Mouse (Mus musculus): ENCODE data around the gene Gatad2a. TPM values are rescaled to one million over a fixed set of nuclear protein-coding genes. Genes with fewer than 3 reads are reported as not detected.
A peak's percentile ranks its signal among the peaks of the same experiment; 100 is the strongest.

Gatad2a gene
- polyA plus RNA-seq, 1 experiment from 2014 or later: 36.3 TPM

- ATAC-seq (ENCODE audit: insufficient number of reproducible peaks, low FRiP score, low TSS enrichment, low read depth): no peak
- Histone ChIP-seq H3K9ac (no peak overlapping the region), H3K9me3 (no peaks in the 10 kb centered on the region), H3K4me1 (no peaks in the 10 kb centered on the region), H3K4me2 (no peak overlapping the region), H3K27ac (no peak overlapping the region), H3K27me3 (no peaks in the 10 kb centered on the region), H3K36me3 (no peaks in the 10 kb centered on the region; the same call in 1 of the 2 replicates), H3K4me3 (no peak overlapping the region)
These were observed 8.4 kb downstream of the Gatad2a start for GRCm38 (mm10) chr8:69987744-69988143.

- Histone ChIP-seq H3K27ac (peak overlapping the region; percentile 61), H3K27me3 (no peaks in the 10 kb centered on the region), H3K9ac (no peak overlapping the region), H3K4me3 (no peak overlapping the region), H3K4me2 (no peak overlapping the region), H3K9me3 (no peaks in the 10 kb centered on the region), H3K36me3 (no peaks in the 10 kb centered on the region), H3K4me1 (no peaks in the 10 kb centered on the region)
- WGBS: 79% methylated on average over 2 of the region's 2 CpGs
- no peak for ATAC-seq (ENCODE audit: insufficient number of reproducible peaks, low FRiP score, low TSS enrichment, low read depth)
These were observed 11.2 kb downstream of the Gatad2a start for GRCm38 (mm10) chr8:69984876-69985553.

GRCm38 (mm10) chr8:69978456-69978855 is 17.7 kb downstream of the Gatad2a start:
- ATAC-seq (ENCODE audit: insufficient number of reproducible peaks, low FRiP score, low TSS enrichment, low read depth): no peak
- Histone ChIP-seq H3K36me3 (no peaks in the 10 kb centered on the region), H3K27ac (no peak overlapping the region), H3K27me3 (no peaks in the 10 kb centered on the region), H3K9ac (no peak overlapping the region), H3K4me3 (no peak overlapping the region), H3K4me1 (no peaks in the 10 kb centered on the region), H3K9me3 (no peaks in the 10 kb centered on the region), H3K4me2 (no peak overlapping the region)
- 93% methylated on average over 4 of the region's 4 CpGs for WGBS

- H3K4me2 ChIP-seq: peak overlapping the region; percentile 77
- H3K27me3 ChIP-seq: no peaks in the 10 kb centered on the region
- no peaks in the 10 kb centered on the region for H3K9me3 ChIP-seq
- H3K4me3 ChIP-seq: peak overlapping the region; percentile 99
- no peaks in the 10 kb centered on the region for H3K36me3 ChIP-seq
- 33% methylated on average over 5 of the region's 5 CpGs for WGBS
- peaks cover 25% of the 10 kb centered on the region for H3K4me1 ChIP-seq
- 0 out of 2 replicates have a peak overlapping the region, but pooled peaks have one; percentile 23 for H3K9ac ChIP-seq
- 0 out of 2 replicates have a peak overlapping the region, but pooled peaks have one; percentile 75 for H3K27ac ChIP-seq
- no peak for ATAC-seq (ENCODE audit: insufficient number of reproducible peaks, low FRiP score, low TSS enrichment, low read depth)
These were observed 21.4 kb downstream of the Gatad2a start for GRCm38 (mm10) chr8:69974806-69975205.

- peak overlapping the region; percentile 95 for H3K9ac ChIP-seq
- H3K27ac ChIP-seq: peak overlapping the region; percentile 89
- peak overlapping the region; percentile 99 for H3K4me3 ChIP-seq
- peak; percentile 88 for ATAC-seq (ENCODE audit: insufficient number of reproducible peaks, low FRiP score, low TSS enrichment, low read depth)
- under 1% methylated on average over 49 of the region's 50 CpGs for WGBS
- H3K9me3 ChIP-seq: no peaks in the 10 kb centered on the region
- peak overlapping the region; percentile 77 for H3K4me2 ChIP-seq
- H3K36me3 ChIP-seq: no peaks in the 10 kb centered on the region
- no peaks in the 10 kb centered on the region for H3K27me3 ChIP-seq
- H3K4me1 ChIP-seq: peaks cover 25% of the 10 kb centered on the region
These were observed 22.0 kb downstream of the Gatad2a start for GRCm38 (mm10) chr8:69974194-69974614.

- Histone ChIP-seq H3K4me3 (peak overlapping the region; percentile 99), H3K27ac (peak overlapping the region; percentile 89), H3K9me3 (no peaks in the 10 kb centered on the region), H3K36me3 (no peaks in the 10 kb centered on the region), H3K4me2 (peak overlapping the region; percentile 77), H3K4me1 (peaks cover 25% of the 10 kb centered on the region), H3K27me3 (no peaks in the 10 kb centered on the region), H3K9ac (peak overlapping the region; percentile 95)
- no peak for ATAC-seq (ENCODE audit: insufficient number of reproducible peaks, low FRiP score, low TSS enrichment, low read depth)
- under 1% methylated on average over 66 of the region's 68 CpGs for WGBS
These were observed 22.6 kb downstream of the Gatad2a start for GRCm38 (mm10) chr8:69973442-69974161.

- WGBS: 11% methylated on average over 7 of the region's 7 CpGs
These were observed 23.1 kb downstream of the Gatad2a start for GRCm38 (mm10) chr8:69973063-69973441.

GRCm38 (mm10) chr8:69970880-69971279 is 25.3 kb downstream of the Gatad2a start:
- peaks cover 25% of the 10 kb centered on the region for H3K4me1 ChIP-seq
- peaks cover under 1% of the 10 kb centered on the region; the same call in 1 of the 2 replicates for H3K36me3 ChIP-seq
- no peak for ATAC-seq (ENCODE audit: insufficient number of reproducible peaks, low FRiP score, low TSS enrichment, low read depth)
- H3K4me3 ChIP-seq: no peak overlapping the region
- H3K27ac ChIP-seq: 0 out of 2 replicates have a peak overlapping the region, but pooled peaks have one; percentile 22
- WGBS: 77% methylated on average over 2 of the region's 2 CpGs
- no peak overlapping the region for H3K9ac ChIP-seq
- no peaks in the 10 kb centered on the region for H3K27me3 ChIP-seq
- no peaks in the 10 kb centered on the region for H3K9me3 ChIP-seq
- H3K4me2 ChIP-seq: no peak overlapping the region

More at GRCm38 (mm10) chr8:69973063-69973441, 23.1 kb downstream of the Gatad2a start:
- H3K4me2 ChIP-seq: peak overlapping the region; percentile 77
- H3K9me3 ChIP-seq: no peaks in the 10 kb centered on the region
- H3K27me3 ChIP-seq: no peaks in the 10 kb centered on the region
- H3K27ac ChIP-seq: peak overlapping the region; percentile 89; the same call in 1 of the 2 replicates
- peaks cover 25% of the 10 kb centered on the region for H3K4me1 ChIP-seq
- no peaks in the 10 kb centered on the region for H3K36me3 ChIP-seq
- no peak for ATAC-seq (ENCODE audit: insufficient number of reproducible peaks, low FRiP score, low TSS enrichment, low read depth)
- H3K4me3 ChIP-seq: peak overlapping the region; percentile 99
- peak overlapping the region; percentile 95 for H3K9ac ChIP-seq

- H3K9ac ChIP-seq: no peak overlapping the region
- no peak overlapping the region for H3K4me3 ChIP-seq
- 54% methylated on average over 4 of the region's 4 CpGs for WGBS
- no peaks in the 10 kb centered on the region for H3K27me3 ChIP-seq
- ATAC-seq (ENCODE audit: insufficient number of reproducible peaks, low FRiP score, low TSS enrichment, low read depth): no peak
- no peak overlapping the region for H3K4me2 ChIP-seq
- peaks cover 4% of the 10 kb centered on the region; the same call in 1 of the 2 replicates for H3K36me3 ChIP-seq
- peaks cover 17% of the 10 kb centered on the region for H3K4me1 ChIP-seq
- no peak overlapping the region for H3K27ac ChIP-seq
- no peaks in the 10 kb centered on the region for H3K9me3 ChIP-seq
These were observed 28.8 kb downstream of the Gatad2a start for GRCm38 (mm10) chr8:69967291-69967933.

GRCm38 (mm10) chr8:69959241-69959640 is 36.9 kb downstream of the Gatad2a start:
- H3K4me1 ChIP-seq: peaks cover 13% of the 10 kb centered on the region; the same call in 1 of the 2 replicates
- no peak overlapping the region for H3K4me2 ChIP-seq
- no peaks in the 10 kb centered on the region for H3K27me3 ChIP-seq
- H3K9ac ChIP-seq: no peak overlapping the region
- H3K4me3 ChIP-seq: no peak overlapping the region
- H3K9me3 ChIP-seq: no peaks in the 10 kb centered on the region
- no peak for ATAC-seq (ENCODE audit: insufficient number of reproducible peaks, low FRiP score, low TSS enrichment, low read depth)
- H3K36me3 ChIP-seq: 0 out of 2 replicates have a peak, but pooled peaks cover 2% of the 10 kb centered on the region
- H3K27ac ChIP-seq: no peak overlapping the region

GRCm38 (mm10) chr8:69957879-69958278 is 38.3 kb downstream of the Gatad2a start:
- no peak overlapping the region for H3K27ac ChIP-seq
- H3K4me2 ChIP-seq: no peak overlapping the region
- no peak overlapping the region for H3K9ac ChIP-seq
- H3K9me3 ChIP-seq: no peaks in the 10 kb centered on the region
- no peaks in the 10 kb centered on the region for H3K27me3 ChIP-seq
- H3K4me1 ChIP-seq: peaks cover 13% of the 10 kb centered on the region; the same call in 1 of the 2 replicates
- H3K36me3 ChIP-seq: 0 out of 2 replicates have a peak, but pooled peaks cover 2% of the 10 kb centered on the region
- H3K4me3 ChIP-seq: no peak overlapping the region
- ATAC-seq (ENCODE audit: insufficient number of reproducible peaks, low FRiP score, low TSS enrichment, low read depth): no peak

All from limb, embryonic 15.5 days (tissue).